Mouse (Mus musculus): Measurements from ENCODE around the gene Kcnmb4.

Kcnmb4 gene

GRCm38 (mm10) chr10:116448166-116448565 lies 25.5 kb downstream of the Kcnmb4 start:
- peak; percentile 74 for DNase-seq

- DNase-seq, result peak; percentile 55
Observed at GRCm38 (mm10) chr10:116447176-116447575, 26.5 kb downstream of the Kcnmb4 start.

GRCm38 (mm10) chr10:116446040-116446439 lies 27.6 kb downstream of the Kcnmb4 start:
- peak; percentile 68 for DNase-seq

GRCm38 (mm10) chr10:116444826-116445225 lies 28.9 kb downstream of the Kcnmb4 start:
- peak; percentile 23 for DNase-seq

- no peak for DNase-seq
Observed at GRCm38 (mm10) chr10:116444371-116444770, 29.3 kb downstream of the Kcnmb4 start.

GRCm38 (mm10) chr10:116440946-116441345 lies 32.7 kb downstream of the Kcnmb4 start:
- DNase-seq, result peak; percentile 55

- DNase-seq, result peak; percentile 11
Observed at GRCm38 (mm10) chr10:116440088-116440487, 33.6 kb downstream of the Kcnmb4 start.

- no peak for DNase-seq
Observed at GRCm38 (mm10) chr10:116435455-116435854, 38.2 kb downstream of the Kcnmb4 start.

- no peak for DNase-seq
Observed at GRCm38 (mm10) chr10:116432421-116432820, 41.3 kb downstream of the Kcnmb4 start.

GRCm38 (mm10) chr10:116428026-116428780 lies 45.5 kb downstream of the Kcnmb4 start:
- DNase-seq, result no peak

- DNase-seq, result no peak
Observed at GRCm38 (mm10) chr10:116426176-116426575, 47.5 kb downstream of the Kcnmb4 start.

- no peak for DNase-seq
Observed at GRCm38 (mm10) chr10:116424921-116425320, 48.8 kb downstream of the Kcnmb4 start.

- DNase-seq, result no peak
Observed at GRCm38 (mm10) chr10:116422551-116422950, 51.1 kb downstream of the Kcnmb4 start.

GRCm38 (mm10) chr10:116420976-116421375 lies 52.7 kb downstream of the Kcnmb4 start:
- no peak for DNase-seq

- no peak for DNase-seq
Observed at GRCm38 (mm10) chr10:116418121-116418726, 55.5 kb downstream of the Kcnmb4 start.

GRCm38 (mm10) chr10:116416726-116417125 lies 57.0 kb downstream of the Kcnmb4 start:
- DNase-seq, result no peak

- DNase-seq, result no peak
Observed at GRCm38 (mm10) chr10:116416142-116416541, 57.5 kb downstream of the Kcnmb4 start.

- no peak for DNase-seq
Observed at GRCm38 (mm10) chr10:116410826-116411225, 62.9 kb downstream of the Kcnmb4 start.

GRCm38 (mm10) chr10:116407684-116408359 lies 65.9 kb downstream of the Kcnmb4 start:
- DNase-seq, result no peak

GRCm38 (mm10) chr10:116405011-116405410 lies 68.7 kb downstream of the Kcnmb4 start:
- no peak for DNase-seq

- no peak for DNase-seq
Observed at GRCm38 (mm10) chr10:116403679-116404078, 70.0 kb downstream of the Kcnmb4 start.

GRCm38 (mm10) chr10:116402742-116403425 lies 70.8 kb downstream of the Kcnmb4 start:
- no peak for DNase-seq

GRCm38 (mm10) chr10:116397973-116398372 lies 75.7 kb downstream of the Kcnmb4 start:
- no peak for DNase-seq
